In the genomic region with DNA sequence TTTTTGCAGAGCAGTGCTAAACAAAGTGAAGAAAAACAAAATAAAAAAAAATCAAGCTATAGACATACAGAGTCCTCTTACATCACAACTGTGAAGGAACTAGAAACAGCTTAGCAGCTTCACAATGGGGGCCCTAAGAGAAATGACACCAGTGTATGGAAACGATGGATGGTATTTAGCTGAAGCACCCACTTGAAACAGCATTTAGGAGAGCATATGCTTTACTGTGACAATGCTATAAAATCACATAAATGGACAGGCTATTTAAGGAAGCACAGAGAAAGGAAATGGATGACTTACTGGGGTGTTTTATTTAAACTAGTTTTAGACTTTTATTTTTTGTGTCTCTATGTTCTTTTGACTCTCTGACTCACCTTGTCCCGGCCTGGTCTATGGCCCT, we compare ENCODE assay signal across 23 mouse cellular contexts. TPM values are rescaled to one million over a fixed set of nuclear protein-coding genes. Genes with fewer than 3 reads are reported as not detected.
DNase-seq lines count a peak whose midpoint lies in the region; ATAC-seq and TF ChIP-seq lines count a peak whose summit lies in the region.
"Had no signal": no experiment of that assay in that cellular context is flagged by ENCODE, and none has a peak within 500 bp of the region (broad histone marks: within the 10 kb centered on the region; RNA-seq: fewer than 3 reads in every experiment).

No protein-coding gene starts in this region.

- TF ChIP-seq CTCF in left cerebral cortex, adult 2 months (IDR thresholded peaks at IDR 0.05), result no peak

- H3K27ac ChIP-seq in left cerebral cortex, adult 2 months, result peak overlapping the region; percentile 5; the same call in 1 of the 2 replicates
- H3K27ac ChIP-seq: embryonic facial prominence, embryonic 10.5 days; embryonic facial prominence, embryonic 12.5 days; forebrain, embryonic 13.5 days; forebrain, embryonic 15.5 days had no signal

- no peak for DNase-seq in frontal cortex, postnatal 36 days (ENCODE audit: low spot score in 2 of 2)
- no peak for DNase-seq in left cerebral cortex, adult 2 months (ENCODE audit: extremely low spot score in 1 of 2, low spot score in 2 of 2)
- DNase-seq in left cerebral cortex, adult 8-10 months (ENCODE audit: low spot score in 2 of 2), result no peak
- DNase-seq in embryo, embryonic 10 days (ENCODE audit: low spot score), result no peak
- DNase-seq: adrenal gland, adult 8-10 months; adrenal gland, postnatal 14 days; adrenal gland, postnatal 36 days; B cell, adult 2 months; cerebellum, adult 11 months; cerebellum, adult 18-20 months; cerebellum, adult 8-10 months; cerebellum, adult 9-11 months; cerebellum, postnatal 14 days; cerebellum, postnatal 36 days; forebrain, postnatal 0 days had no signal

- peak; percentile 78 for ATAC-seq in frontal cortex, adult (ENCODE audit: low TSS enrichment)
- ATAC-seq: activated CD4-positive, CD25-positive, alpha-beta regulatory T cell, adult 4 months; CD4-positive, CD25-positive, alpha-beta regulatory T cell, adult 4 months; forebrain, embryonic 13.5 days; forebrain, embryonic 15.5 days; forebrain, postnatal 0 days; Patski had no signal

- intact Hi-C loops in left cerebral cortex, adult 2 months (cut with DNase I), result no loop called here

- no peak overlapping the region for H3K4me3 ChIP-seq in left cerebral cortex, adult 2 months
- H3K4me3 ChIP-seq: embryonic facial prominence, embryonic 10.5 days; embryonic facial prominence, embryonic 12.5 days; forebrain, embryonic 13.5 days; forebrain, embryonic 15.5 days had no signal

RNA-seq across cellular contexts. Expression of a gene that starts 25.8 kb away (rescaled TPM):
- 10 to 100 TPM; 17.4 to 19.2 TPM for total RNA-seq in left cerebral cortex, adult 2 months (2021)
- total RNA-seq in left cerebral cortex, adult 8-10 months (2022), result 10 to 100 TPM; 17.6 to 23.6 (median 19.3) TPM
